Mouse (Mus musculus) kidney, adult 2 months (tissue): ENCODE measurements around the gene Ppp2r2c.

ENCODE experiments used
- CTCF ChIP-seq: fragments of 200-500 bp; conservative IDR thresholded peaks from 2 replicates; pipeline ENCODE4 v1.5.1; 2011; ENCODE audit warnings: low read depth, mild to moderate bottlenecking, control low read depth, low read length, moderate library complexity, mixed read lengths; ENCODE audit not compliant: insufficient read depth, insufficient read length
- POLR2A ChIP-seq: fragments of 200-500 bp; IDR thresholded peaks from one replicate; pipeline ENCODE4 v1.6.1; 2011; ENCODE audit warnings: low read depth, low read length, control low read depth

DNA sequence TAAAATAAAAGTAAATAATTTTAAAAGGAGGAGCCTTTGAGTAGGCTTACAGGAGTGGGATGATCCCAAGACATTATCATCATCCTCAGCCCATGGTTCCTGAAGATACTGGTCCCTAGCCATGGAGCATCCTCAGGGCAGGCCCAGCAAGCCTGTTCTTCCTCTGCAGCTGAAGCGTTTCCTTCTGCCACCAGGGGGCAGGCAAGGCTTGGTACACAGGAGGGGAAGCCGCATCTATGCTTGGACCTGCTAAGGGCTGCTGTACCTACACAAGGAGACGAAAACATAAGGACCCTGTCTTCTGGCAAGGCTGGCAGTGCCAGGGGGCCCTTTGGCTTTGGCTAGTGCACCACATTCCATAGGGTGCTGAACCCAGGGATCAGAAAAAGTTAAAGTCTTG is 80.5 kb downstream of the Ppp2r2c start:
- TF ChIP-seq CTCF = peak; percentile 91
- TF ChIP-seq POLR2A = no peak
